Mouse (Mus musculus) kidney, embryonic 15.5 days (tissue): ENCODE measurements around the gene Cdt1. TPM values are rescaled to one million over a fixed set of nuclear protein-coding genes. Genes with fewer than 3 reads are reported as not detected.
A peak's percentile ranks its signal among the peaks of the same experiment; 100 is the strongest.

Source experiments
- ATAC-seq: fragments of 200-750 bp; cut with Nextera tagmentation; replicated peaks from 2 replicates; pipeline ENCODE4 v1.8.0; 2017; ENCODE audit warnings: moderate TSS enrichment; ENCODE audit not compliant: low FRiP score
- H3K27ac ChIP-seq: fragments of 300-500 bp; sonication (generic); 2 replicates; pipeline ENCODE4 v1.5.1; 2015; ENCODE audit warnings: mild to moderate bottlenecking, inconsistent platforms
- H3K27me3 ChIP-seq: fragments of 300-500 bp; sonication (generic); 2 replicates; pipeline ENCODE4 v1.6.1; 2015; ENCODE audit warnings: inconsistent platforms
- H3K36me3 ChIP-seq: fragments of 300-500 bp; sonication (generic); 2 replicates; pipeline ENCODE4 v1.6.1; 2015; ENCODE audit warnings: inconsistent platforms
- H3K4me1 ChIP-seq: fragments of 300-500 bp; sonication (generic); 2 replicates; pipeline ENCODE4 v1.6.1; 2015; ENCODE audit warnings: inconsistent platforms
- H3K4me2 ChIP-seq: fragments of 300-500 bp; sonication (generic); 2 replicates; pipeline ENCODE4 v1.6.1; 2015; ENCODE audit warnings: moderate library complexity, mild to moderate bottlenecking, inconsistent platforms
- H3K4me3 ChIP-seq: fragments of 300-500 bp; sonication (generic); replicated peaks from 2 replicates; pipeline ENCODE4 v1.5.1; 2015; ENCODE audit warnings: mild to moderate bottlenecking, inconsistent platforms
- H3K9ac ChIP-seq: fragments of 300-500 bp; sonication (generic); 2 replicates; pipeline ENCODE4 v1.6.1; 2015; ENCODE audit warnings: mild to moderate bottlenecking, inconsistent platforms
- H3K9me3 ChIP-seq: fragments of 300-500 bp; sonication (generic); replicated peaks from 2 replicates; pipeline ENCODE4 v1.6.1; 2016; ENCODE audit warnings: inconsistent platforms
- WGBS: fragments of 180-500 bp; shearing (Covaris S2); methylation state at CpG from one replicate; pipeline ENCODE4 v1.1.7; 2015; ENCODE audit warnings: mixed read lengths; 5-methylcytosine and 5-hydroxymethylcytosine counted together
- polyA plus RNA-seq: library from polyadenylated mRNA; unstranded; fragments of >200 nt; fragmentation: Nextera tagmentation; extraction: Ambion mirVana; gene quantifications from 2 replicates; pipeline ENCODE4 v1.2.1, GENCODE M21; 2015

Cdt1 gene
- polyA plus RNA-seq, 1 experiment from 2014 or later: 50.4 TPM

DNA sequence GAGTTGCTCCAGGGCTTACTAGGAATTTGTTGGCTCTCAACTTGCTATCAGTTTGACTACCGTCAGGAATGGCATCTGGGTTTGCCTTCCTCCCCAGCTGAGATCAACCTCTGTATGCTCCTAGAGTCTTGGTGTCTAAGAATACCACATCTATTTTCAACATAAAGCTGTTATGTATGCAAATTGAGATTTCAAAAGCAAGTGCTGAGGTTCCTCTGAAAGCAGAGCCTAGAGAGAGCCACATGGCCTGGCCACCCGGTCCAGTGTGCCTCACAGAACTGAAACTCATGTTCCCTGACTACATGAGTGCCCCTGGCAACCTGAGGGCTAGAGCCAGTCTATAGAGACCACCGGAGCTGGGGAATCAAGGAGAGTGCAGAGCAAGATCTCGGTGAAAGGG is 37.6 kb downstream of the Cdt1 start:
- H3K4me3 ChIP-seq: no peak overlapping the region
- H3K9ac ChIP-seq: no peak overlapping the region
- H3K9me3 ChIP-seq: no peaks in the 10 kb centered on the region
- no peaks in the 10 kb centered on the region for H3K27me3 ChIP-seq
- no peak overlapping the region for H3K27ac ChIP-seq
- peaks cover 8% of the 10 kb centered on the region for H3K4me1 ChIP-seq
- no peak overlapping the region for H3K4me2 ChIP-seq
- WGBS: 69% methylated on average over 4 of the region's 4 CpGs
- peaks cover 7% of the 10 kb centered on the region; the same call in 1 of the 2 replicates for H3K36me3 ChIP-seq
- ATAC-seq: no peak

DNA sequence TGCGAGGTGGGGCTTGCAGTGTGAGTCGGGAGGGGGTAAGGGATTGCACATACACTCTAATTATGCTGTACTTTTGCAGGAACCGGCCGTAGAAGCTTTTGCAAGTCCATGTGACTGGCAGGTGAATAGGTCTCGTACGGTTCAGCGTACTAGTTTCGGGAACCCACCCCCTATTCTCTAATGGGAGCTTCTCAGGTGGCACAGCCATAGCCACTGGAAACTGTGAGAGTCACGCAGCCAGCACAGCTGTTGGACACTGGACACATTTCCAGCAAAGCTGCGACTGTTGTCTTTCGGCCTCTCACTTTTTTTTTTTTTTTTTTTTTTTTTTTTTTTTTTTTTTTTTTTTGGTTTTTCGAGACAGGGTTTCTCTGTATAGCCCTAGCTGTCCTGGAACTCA is 39.0 kb downstream of the Cdt1 start:
- no peaks in the 10 kb centered on the region for H3K9me3 ChIP-seq
- H3K4me1 ChIP-seq: peaks cover 14% of the 10 kb centered on the region
- no peak overlapping the region for H3K4me3 ChIP-seq
- H3K27ac ChIP-seq: no peak overlapping the region
- WGBS: 82% methylated on average over 11 of the region's 12 CpGs
- peaks cover 6% of the 10 kb centered on the region; the same call in 1 of the 2 replicates for H3K36me3 ChIP-seq
- ATAC-seq: no peak
- no peak overlapping the region for H3K9ac ChIP-seq
- no peaks in the 10 kb centered on the region for H3K27me3 ChIP-seq
- H3K4me2 ChIP-seq: no peak overlapping the region

DNA sequence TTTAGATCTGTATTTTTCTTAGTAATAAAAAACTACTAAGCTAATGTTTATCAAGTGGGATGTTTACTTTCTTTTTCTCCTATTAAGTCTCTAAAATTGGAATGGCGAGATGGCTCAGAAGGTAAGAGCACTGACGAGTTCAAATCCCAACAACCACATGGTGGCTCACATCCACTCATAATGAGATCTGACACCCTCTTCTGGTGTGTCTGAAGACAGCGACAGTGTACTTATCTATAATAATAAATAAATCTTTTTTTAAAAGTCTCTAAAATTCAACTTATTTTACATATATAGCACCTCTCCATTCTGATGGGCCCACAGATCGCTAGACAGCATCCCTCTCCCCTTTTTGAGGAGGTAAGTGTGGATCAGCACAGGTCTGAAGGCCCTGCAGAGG is 42.4 kb downstream of the Cdt1 start:
- H3K4me1 ChIP-seq: peaks cover 24% of the 10 kb centered on the region
- WGBS: 57% methylated on average over 4 of the region's 4 CpGs
- H3K4me3 ChIP-seq: peak overlapping the region; percentile 77
- H3K27ac ChIP-seq: peak overlapping the region; percentile 75; the same call in 1 of the 2 replicates
- H3K4me2 ChIP-seq: peak overlapping the region; percentile 83
- H3K36me3 ChIP-seq: peaks cover 10% of the 10 kb centered on the region; the same call in 1 of the 2 replicates
- H3K9me3 ChIP-seq: no peaks in the 10 kb centered on the region
- H3K27me3 ChIP-seq: no peaks in the 10 kb centered on the region
- H3K9ac ChIP-seq: no peak overlapping the region
- ATAC-seq: no peak

DNA sequence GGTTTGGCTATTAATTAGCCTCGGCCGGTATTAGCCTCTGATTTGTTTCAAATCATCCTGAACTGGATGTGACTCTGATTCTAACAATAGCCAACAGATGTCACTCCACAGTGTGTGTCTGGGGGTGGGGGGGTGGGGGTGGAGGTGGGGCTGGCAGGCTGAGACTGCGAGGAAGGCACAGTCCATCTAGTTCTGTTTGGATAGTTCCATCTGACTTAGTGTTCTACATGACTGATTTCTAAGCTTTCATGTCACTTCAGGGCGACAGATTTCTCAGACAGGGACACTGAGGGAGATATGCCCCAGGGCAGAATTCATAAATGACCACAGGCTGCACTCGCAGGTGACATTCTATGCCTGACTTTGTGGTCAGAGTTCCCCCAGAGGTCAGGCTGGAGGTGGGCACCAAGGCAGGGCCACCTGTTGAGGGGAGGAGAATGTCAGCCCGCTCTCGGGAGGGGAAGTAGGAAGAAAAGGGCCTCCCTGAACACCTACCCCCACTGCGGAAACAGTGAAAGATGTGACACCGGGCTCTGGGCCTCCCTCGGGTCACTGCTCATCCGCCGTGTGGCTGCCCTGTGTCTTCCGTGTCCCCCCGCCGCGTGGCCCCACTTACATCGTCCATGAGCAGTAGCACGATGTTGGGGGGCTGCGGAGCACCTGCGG is 42.9 kb downstream of the Cdt1 start:
- peak overlapping the region; percentile 53 for H3K9ac ChIP-seq
- peak overlapping the region; percentile 77 for H3K4me3 ChIP-seq
- peak; percentile 66 for ATAC-seq
- peaks cover 12% of the 10 kb centered on the region; the same call in 1 of the 2 replicates for H3K36me3 ChIP-seq
- peak overlapping the region; percentile 90 for H3K27ac ChIP-seq
- H3K4me2 ChIP-seq: peak overlapping the region; percentile 83
- 2% methylated on average over 20 of the region's 20 CpGs for WGBS
- no peaks in the 10 kb centered on the region for H3K9me3 ChIP-seq
- H3K27me3 ChIP-seq: no peaks in the 10 kb centered on the region
- peaks cover 25% of the 10 kb centered on the region for H3K4me1 ChIP-seq

DNA sequence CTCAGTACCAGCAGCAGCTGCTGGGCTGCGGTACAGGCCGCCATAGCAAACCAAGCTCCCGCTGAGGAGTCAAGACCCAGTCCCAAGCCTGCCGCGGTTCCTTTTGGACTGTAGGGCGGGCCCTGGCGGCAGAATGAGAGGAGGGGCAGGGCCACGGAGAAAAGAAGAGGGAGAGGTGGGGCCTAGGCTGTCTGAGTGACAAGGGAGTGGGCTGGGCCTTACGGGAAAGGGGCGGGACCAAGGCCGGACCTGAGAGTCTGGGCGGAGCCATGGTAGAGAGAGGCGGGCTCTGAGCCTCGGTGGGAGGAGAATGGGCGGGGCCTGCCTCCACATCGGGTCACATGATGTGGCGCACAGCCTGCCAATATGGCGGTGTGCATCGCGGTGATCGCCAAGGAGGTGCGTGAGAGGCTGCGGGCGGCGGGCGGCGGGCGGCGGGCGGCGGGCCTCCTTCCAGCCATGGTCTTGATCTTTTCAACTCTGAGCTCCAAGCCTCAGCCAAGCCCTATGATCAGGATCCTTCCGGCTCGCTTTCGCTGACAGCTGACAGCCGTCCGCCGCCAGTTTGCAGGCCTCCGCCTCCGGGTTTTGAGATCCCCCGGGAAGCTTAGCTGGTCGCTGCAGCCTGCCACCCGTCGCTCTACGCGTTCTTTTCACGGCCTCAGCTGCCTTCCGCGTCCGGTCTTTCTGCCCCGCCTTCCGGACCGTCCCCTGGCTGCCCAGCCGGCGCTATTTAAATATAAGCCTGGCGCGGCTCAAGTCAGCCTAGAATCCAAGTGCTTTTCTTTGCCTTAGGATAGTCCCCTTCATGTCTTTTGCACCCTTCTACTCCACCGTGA is 43.7 kb downstream of the Cdt1 start, which contains the start of the genes Galns and Trappc2l:
Gene Galns, minus strand, starts transcription at position 169 of the 839 bp plus-strand sequence.
Gene Trappc2l, plus strand, starts transcription at position 346 of the 839 bp plus-strand sequence.
- H3K27me3 ChIP-seq: no peaks in the 10 kb centered on the region

DNA sequence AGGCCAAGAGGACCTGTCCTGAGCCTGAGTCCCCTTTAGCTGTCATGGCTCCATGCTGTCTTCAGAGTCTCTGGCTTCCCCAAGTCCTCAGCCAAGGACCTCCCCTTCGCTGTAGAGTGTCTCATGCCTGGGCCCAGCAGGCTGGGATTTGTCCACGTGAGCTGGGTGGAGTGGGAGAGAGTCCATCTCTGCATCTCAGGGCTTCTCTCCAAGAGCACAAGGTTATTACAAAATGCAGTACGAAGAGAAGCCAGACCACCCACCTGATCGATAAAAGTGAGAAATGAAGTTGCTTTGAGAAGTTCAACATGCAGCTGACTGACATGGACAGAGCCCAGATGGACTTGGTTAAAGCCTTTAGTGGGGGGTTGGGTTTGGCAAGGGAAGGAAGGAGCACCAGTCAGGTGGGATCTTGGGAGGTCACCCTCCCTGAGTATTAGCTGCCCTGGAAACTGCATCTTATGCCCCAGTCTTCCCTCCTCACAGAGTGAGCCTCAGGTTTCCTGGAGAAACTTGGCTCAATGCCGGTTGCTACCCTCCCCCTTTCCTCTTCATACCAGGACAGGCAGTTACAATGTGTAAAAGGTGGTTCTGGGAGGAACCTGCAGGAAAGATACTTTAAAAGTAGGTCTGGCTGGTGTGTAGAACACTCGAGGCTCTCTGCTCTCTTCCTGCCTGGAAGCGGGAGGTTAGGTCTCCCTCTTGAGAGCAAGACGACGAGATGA is 48.5 kb downstream of the Cdt1 start:
- no peak overlapping the region for H3K9ac ChIP-seq
- no peaks in the 10 kb centered on the region for H3K9me3 ChIP-seq
- peaks cover 42% of the 10 kb centered on the region for H3K4me1 ChIP-seq
- H3K27me3 ChIP-seq: no peaks in the 10 kb centered on the region
- no peak overlapping the region for H3K4me3 ChIP-seq
- no peak overlapping the region for H3K27ac ChIP-seq
- WGBS: 63% methylated on average over 9 of the region's 9 CpGs
- no peak for ATAC-seq
- H3K4me2 ChIP-seq: no peak overlapping the region
- peaks cover 12% of the 10 kb centered on the region; the same call in 1 of the 2 replicates for H3K36me3 ChIP-seq

More for the DNA sequence above, 43.7 kb downstream of the Cdt1 start, which contains the start of the genes Galns and Trappc2l:
- Histone ChIP-seq H3K4me3 (peak within 1 kb of the TSS; percentile 77), H3K9me3 (no peaks in the 10 kb centered on the region), H3K4me1 (peaks cover 29% of the 10 kb centered on the region), H3K9ac (peak within 1 kb of the TSS; percentile 58), H3K27ac (peak within 1 kb of the TSS; percentile 90), H3K4me2 (peak within 1 kb of the TSS; percentile 83), H3K36me3 (peaks cover 12% of the 10 kb centered on the region; the same call in 1 of the 2 replicates)
- under 1% methylated on average over 56 of the region's 57 CpGs for WGBS
- peak; percentile 97 for ATAC-seq

DNA sequence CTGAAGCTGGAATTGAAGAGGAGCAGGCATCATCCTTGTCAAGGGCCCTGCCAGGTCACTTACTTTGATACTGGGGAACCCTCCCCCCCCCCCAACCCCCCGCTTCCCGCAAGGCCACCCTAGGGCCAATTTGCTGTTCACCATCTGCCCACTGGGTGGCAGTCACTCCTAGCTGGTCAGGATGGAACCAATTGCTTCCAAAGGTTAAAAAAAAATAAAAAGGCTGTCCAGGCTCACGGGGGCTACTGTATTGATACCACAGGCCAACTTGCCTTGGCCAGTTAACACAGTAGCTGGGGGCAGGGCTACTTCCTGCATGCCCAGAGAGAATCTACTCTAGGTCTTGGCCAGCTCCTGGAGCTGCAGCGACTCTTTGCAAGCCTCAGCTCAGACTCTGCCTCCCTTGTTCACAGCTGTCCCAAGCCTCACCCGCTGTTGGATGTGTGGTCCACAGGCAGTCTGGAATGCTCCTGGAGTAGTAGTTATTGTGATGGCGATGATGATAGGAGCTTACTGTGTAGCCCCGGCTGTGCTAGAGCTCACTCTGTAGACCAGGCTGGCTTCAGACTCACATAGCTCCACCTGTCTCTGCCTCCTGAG is 50.2 kb downstream of the Cdt1 start:
- WGBS: 39% methylated on average over 5 of the region's 7 CpGs
- H3K4me2 ChIP-seq: no peak overlapping the region
- no peak overlapping the region for H3K9ac ChIP-seq
- peak overlapping the region; percentile 37; the same call in 1 of the 2 replicates for H3K27ac ChIP-seq
- no peak; the same call in 1 of the 2 replicates for ATAC-seq
- H3K4me3 ChIP-seq: no peak overlapping the region
- peaks cover 35% of the 10 kb centered on the region for H3K4me1 ChIP-seq
- peaks cover 12% of the 10 kb centered on the region; the same call in 1 of the 2 replicates for H3K36me3 ChIP-seq
- no peaks in the 10 kb centered on the region for H3K27me3 ChIP-seq
- no peaks in the 10 kb centered on the region for H3K9me3 ChIP-seq

DNA sequence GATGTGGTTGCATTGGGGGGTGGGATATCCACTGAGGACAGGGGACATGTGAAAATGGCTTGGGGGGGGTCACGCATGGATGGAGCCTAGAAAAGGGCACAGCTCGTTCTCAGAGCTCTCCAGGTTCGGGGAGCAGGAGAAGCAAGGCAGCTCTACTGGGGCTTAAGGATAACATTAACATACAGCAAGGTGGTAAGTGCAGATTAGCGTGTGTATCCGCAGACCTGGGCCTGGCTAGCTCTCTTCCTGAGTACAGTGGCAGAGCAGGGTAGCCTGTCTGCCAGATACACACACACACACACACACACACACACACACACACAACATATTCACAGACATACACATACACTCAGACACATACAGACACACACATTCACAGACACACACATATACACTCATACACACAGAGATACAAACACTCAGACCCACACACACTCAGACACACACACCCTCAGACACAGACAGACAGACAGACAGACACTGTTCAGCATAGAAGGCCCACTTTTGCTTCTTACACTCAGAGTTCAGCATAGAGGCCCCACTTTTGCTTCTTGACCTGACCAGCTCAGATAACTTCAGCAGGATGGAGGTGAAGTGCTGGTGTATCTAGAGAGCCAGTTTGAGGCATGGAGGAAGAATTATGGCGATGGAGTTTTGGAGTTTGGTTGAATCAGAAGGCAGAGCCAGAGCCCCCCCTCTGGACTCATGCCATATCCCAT is 51.0 kb downstream of the Cdt1 start:
- peaks cover 12% of the 10 kb centered on the region; the same call in 1 of the 2 replicates for H3K36me3 ChIP-seq
- H3K4me2 ChIP-seq: no peak overlapping the region
- no peaks in the 10 kb centered on the region for H3K27me3 ChIP-seq
- no peak for ATAC-seq
- H3K4me1 ChIP-seq: peaks cover 35% of the 10 kb centered on the region
- H3K9ac ChIP-seq: no peak overlapping the region
- no peaks in the 10 kb centered on the region for H3K9me3 ChIP-seq
- H3K27ac ChIP-seq: no peak overlapping the region
- H3K4me3 ChIP-seq: no peak overlapping the region
- WGBS: 68% methylated on average over 6 of the region's 6 CpGs

DNA sequence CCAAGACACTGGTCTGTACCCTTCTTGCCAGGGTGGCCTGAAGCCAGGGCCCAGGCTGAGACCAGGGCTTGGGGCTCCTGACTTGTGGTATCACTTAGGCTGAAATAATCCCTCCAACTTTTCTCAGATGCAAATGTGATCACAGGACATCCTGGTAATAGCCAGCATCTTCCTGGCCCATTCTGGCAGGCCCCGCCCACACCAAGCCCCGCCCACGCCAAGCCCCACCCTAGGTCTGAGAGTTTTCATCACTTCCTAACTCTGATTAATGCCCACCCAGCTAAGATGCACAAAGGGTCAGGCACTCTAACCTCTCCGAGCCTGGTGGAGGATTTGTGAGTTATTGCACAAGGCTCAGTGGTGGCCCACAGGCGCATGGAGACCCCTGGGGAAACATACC is 52.6 kb downstream of the Cdt1 start:
- no peak overlapping the region for H3K9ac ChIP-seq
- H3K4me3 ChIP-seq: no peak overlapping the region
- 25% methylated on average over 5 of the region's 5 CpGs for WGBS
- no peaks in the 10 kb centered on the region for H3K9me3 ChIP-seq
- H3K27me3 ChIP-seq: no peaks in the 10 kb centered on the region
- peaks cover under 1% of the 10 kb centered on the region; the same call in 1 of the 2 replicates for H3K36me3 ChIP-seq
- H3K27ac ChIP-seq: no peak overlapping the region
- H3K4me1 ChIP-seq: peaks cover 35% of the 10 kb centered on the region
- H3K4me2 ChIP-seq: no peak overlapping the region
- ATAC-seq: no peak

DNA sequence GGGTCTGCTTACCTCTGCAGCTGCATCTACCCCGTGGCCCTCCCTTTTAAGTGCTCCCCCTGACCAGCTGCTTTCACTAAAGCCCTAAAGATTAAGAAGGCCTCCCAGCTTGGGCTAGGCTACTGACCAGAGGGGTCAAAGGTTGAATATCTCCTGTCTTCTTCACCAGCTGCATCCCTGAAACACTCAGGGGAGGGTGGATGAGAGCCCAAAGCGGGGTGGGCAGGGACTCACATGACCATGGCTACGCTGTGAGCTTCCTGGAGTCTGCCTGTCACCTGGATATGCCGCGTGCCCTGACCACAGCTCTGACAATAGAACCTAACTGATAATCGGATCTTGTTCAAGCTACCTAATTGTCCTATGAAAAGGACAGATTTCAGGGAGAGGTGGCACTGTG is 54.9 kb downstream of the Cdt1 start, which contains the start of gene Pabpn1l:
Gene Pabpn1l, minus strand, starts transcription at position 13 of the 400 bp plus-strand sequence.
- Histone ChIP-seq H3K27me3 (no peaks in the 10 kb centered on the region), H3K4me2 (no peak within 1 kb of the TSS), H3K9me3 (no peaks in the 10 kb centered on the region), H3K36me3 (no peaks in the 10 kb centered on the region), H3K4me3 (no peak within 1 kb of the TSS), H3K9ac (no peak within 1 kb of the TSS), H3K4me1 (peaks cover 30% of the 10 kb centered on the region), H3K27ac (peak within 1 kb of the TSS; percentile 41; the same call in 1 of the 2 replicates)
- no peak for ATAC-seq
- WGBS: 76% methylated on average over 6 of the region's 6 CpGs
